Comparison of ENCODE assay signal across 27 mouse cellular contexts in the genomic region with DNA sequence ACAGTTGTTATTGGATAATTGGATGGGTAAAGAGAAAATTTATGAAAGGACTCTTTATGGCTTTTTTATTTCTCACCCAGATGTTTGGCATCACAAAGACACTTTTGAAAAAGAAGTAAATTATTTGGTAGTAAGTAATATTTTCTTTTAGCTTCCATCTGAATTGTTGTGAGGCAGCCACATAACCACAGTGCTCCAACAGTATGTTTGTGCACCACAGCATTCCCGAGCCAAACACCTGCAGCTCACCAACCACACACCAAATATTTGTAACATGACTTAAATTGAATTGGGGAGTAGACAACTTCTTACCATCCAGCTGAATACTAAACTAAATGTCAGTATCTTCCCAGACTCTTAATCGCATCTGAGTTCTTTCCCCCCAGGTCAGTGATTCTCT.
"Had no signal": no experiment of that assay in that cellular context is flagged by ENCODE, and none has a peak within 500 bp of the region (broad histone marks: within the 10 kb centered on the region; RNA-seq: fewer than 3 reads in every experiment).

No protein-coding gene starts in this region.

- H3K4me2 ChIP-seq: heart, embryonic 12.5 days; hindbrain, embryonic 12.5 days; hindbrain, embryonic 14.5 days; intestine, embryonic 15.5 days; limb, embryonic 12.5 days; liver, embryonic 11.5 days; liver, embryonic 13.5 days had no signal

- H3K9me3 ChIP-seq: heart, embryonic 10.5 days; heart, embryonic 12.5 days; hindbrain, embryonic 10.5 days; hindbrain, embryonic 12.5 days; intestine, embryonic 15.5 days; limb, embryonic 12.5 days; liver, embryonic 13.5 days had no signal

- H3K27me3 ChIP-seq: heart, embryonic 12.5 days; hindbrain, embryonic 12.5 days; intestine, embryonic 15.5 days; limb, embryonic 12.5 days; liver, embryonic 13.5 days had no signal

- ATAC-seq: hindbrain, embryonic 16.5 days; inflammation-experienced regulatory T-cells, adult 6 months; intestine, embryonic 15.5 days; intestine, postnatal 0 days had no signal

- H3K36me3 ChIP-seq: heart, embryonic 10.5 days; heart, embryonic 12.5 days; hindbrain, embryonic 10.5 days; hindbrain, embryonic 12.5 days; intestine, embryonic 15.5 days; limb, embryonic 12.5 days; liver, embryonic 13.5 days had no signal

- H3K9ac ChIP-seq: heart, embryonic 12.5 days; hindbrain, embryonic 12.5 days; hindbrain, embryonic 14.5 days; intestine, embryonic 15.5 days; limb, embryonic 12.5 days; liver, embryonic 13.5 days had no signal

- H3K4me1 ChIP-seq: heart, embryonic 10.5 days; hindbrain, embryonic 10.5 days; hindbrain, embryonic 12.5 days; intestine, embryonic 15.5 days; limb, embryonic 12.5 days; liver, embryonic 13.5 days had no signal

- H3K27ac ChIP-seq: gastrocnemius, adult 2 months; heart, embryonic 10.5 days; hindbrain, embryonic 10.5 days; hindbrain, embryonic 12.5 days; hindbrain, embryonic 14.5 days; intestine, embryonic 15.5 days; layer of hippocampus, adult 2 months; limb, embryonic 12.5 days; liver, embryonic 13.5 days had no signal

- H3K4me3 ChIP-seq: gastrocnemius, adult 2 months; heart, embryonic 10.5 days; heart, embryonic 12.5 days; hindbrain, embryonic 10.5 days; hindbrain, embryonic 12.5 days; intestine, embryonic 15.5 days; layer of hippocampus, adult 2 months; limb, embryonic 12.5 days; liver, embryonic 13.5 days had no signal

- DNase-seq: gastrocnemius, adult 2 months; gastrocnemius, postnatal 10 days; gastrocnemius, postnatal 25 days; heart, adult 18-20 months; heart, postnatal 10 days; heart, postnatal 4 days; kidney, adult 18-20 months; kidney, adult 8-10 months; kidney, postnatal 10 days; kidney, postnatal 25 days; kidney, postnatal 4 days; layer of hippocampus, postnatal 36 days; left cerebral cortex, postnatal 4 days; liver; liver, embryonic 13.5 days had no signal
